Mouse (Mus musculus): ENCODE measurements around the gene Tjp3. TPM values are rescaled to one million over a fixed set of nuclear protein-coding genes. Genes with fewer than 3 reads are reported as not detected.

Gene Tjp3
- polyA plus RNA-seq, 1 experiment, result 13.2 TPM

DNA sequence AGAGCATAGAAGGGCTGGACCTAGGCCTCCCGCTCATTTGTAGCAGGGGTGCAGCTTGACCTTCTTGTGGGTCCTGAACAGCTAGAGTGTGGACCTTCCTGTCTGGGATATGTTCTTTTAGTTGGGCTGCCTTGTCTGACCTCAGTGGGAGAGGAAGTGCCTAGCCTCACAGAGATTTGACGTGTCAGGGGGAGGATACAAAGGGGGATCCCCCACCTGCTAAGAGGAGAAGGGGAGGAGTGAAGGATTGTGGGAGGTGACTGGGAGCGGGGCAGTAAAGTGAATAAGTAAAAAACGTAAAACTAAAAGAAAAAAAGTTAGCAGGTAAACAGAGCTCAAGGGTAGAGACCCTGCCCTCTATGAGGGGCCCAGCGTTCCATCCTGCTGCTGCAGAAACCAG is 18.2 kb upstream of the Tjp3 start:
- H3K36me3 ChIP-seq (ENCODE audit: control insufficient read depth, insufficient read depth, low read length), result no peaks in the 10 kb centered on the region; the same call in 1 of the 2 replicates
- TF ChIP-seq CTCF (conservative IDR thresholded peaks at IDR 0.05; ENCODE audit: insufficient read depth, insufficient read length, low read depth, low read length), result no peak
- TF ChIP-seq POLR2A (IDR thresholded peaks at IDR 0.05; ENCODE audit: low read depth, low read length), result no peak
- H3K27me3 ChIP-seq (replicated peaks; ENCODE audit: control insufficient read depth, insufficient read depth, low read length), result no peaks in the 10 kb centered on the region
- no peak overlapping the region for H3K27ac ChIP-seq (ENCODE audit: insufficient read depth, low read depth, low read length)
- H3K4me1 ChIP-seq (ENCODE audit: control insufficient read depth, insufficient read depth, low read length), result peaks cover under 1% of the 10 kb centered on the region; the same call in 1 of the 2 replicates
- WGBS, result 80% methylated on average over 5 of the region's 5 CpGs
- H3K4me3 ChIP-seq (ENCODE audit: insufficient read depth, low read depth, low read length), result no peak overlapping the region
- no peak for DNase-seq

DNA sequence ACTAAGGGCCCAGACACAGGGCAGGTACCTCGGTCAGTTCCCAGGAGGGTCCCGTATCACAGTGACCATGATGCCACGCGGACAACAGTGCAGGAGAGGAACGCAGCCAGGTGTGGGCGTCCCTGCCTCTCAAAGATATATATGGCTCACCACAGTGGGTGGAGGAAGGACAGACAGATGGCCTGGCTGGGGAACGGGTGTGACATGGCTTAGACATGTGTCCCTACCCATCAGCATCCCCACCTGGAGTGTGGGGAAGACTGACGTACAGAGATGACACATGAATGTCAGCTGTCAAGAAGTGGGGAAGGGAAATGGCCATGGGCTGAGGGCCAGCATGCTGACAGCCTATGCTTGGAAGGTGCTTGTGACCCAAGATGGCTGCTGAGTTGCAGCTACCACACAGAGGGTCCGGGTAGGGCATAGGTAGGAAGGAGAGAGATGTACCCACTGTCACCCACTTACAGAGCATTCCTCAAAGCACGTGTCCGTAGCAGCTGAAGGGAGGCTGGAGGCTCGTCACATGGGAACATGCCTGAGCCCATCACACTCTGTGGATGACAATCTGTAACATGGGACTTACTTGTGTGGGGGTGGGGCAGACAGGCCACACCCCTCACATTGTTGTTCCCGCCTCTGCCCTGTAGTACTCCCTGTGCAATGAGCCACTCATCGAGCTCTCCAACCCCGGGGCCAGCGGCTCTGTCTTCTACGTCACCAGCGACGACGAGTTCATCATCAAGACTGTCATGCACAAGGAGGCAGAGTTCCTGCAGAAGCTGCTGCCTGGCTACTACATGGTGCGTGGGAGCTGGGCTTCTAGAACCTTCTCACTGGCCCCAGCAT is 15.7 kb upstream of the Tjp3 start:
- H3K36me3 ChIP-seq (ENCODE audit: control insufficient read depth, insufficient read depth, low read length), result no peaks in the 10 kb centered on the region; the same call in 1 of the 2 replicates
- no peak overlapping the region for H3K4me3 ChIP-seq (ENCODE audit: insufficient read depth, low read depth, low read length)
- peaks cover 20% of the 10 kb centered on the region for H3K4me1 ChIP-seq (ENCODE audit: control insufficient read depth, insufficient read depth, low read length)
- H3K27ac ChIP-seq (ENCODE audit: insufficient read depth, low read depth, low read length), result no peak overlapping the region
- DNase-seq, result no peak
- H3K27me3 ChIP-seq (replicated peaks; ENCODE audit: control insufficient read depth, insufficient read depth, low read length), result no peaks in the 10 kb centered on the region
- TF ChIP-seq POLR2A (IDR thresholded peaks at IDR 0.05; ENCODE audit: low read depth, low read length) (no peak), CTCF (conservative IDR thresholded peaks at IDR 0.05; ENCODE audit: insufficient read depth, insufficient read length, low read depth, low read length) (no peak)
- WGBS, result 89% methylated on average over 21 of the region's 21 CpGs

GRCm38 (mm10) chr10:81306173-81306668 is 14.8 kb upstream of the Tjp3 start:
- Histone ChIP-seq H3K27me3 (replicated peaks; ENCODE audit: control insufficient read depth, insufficient read depth, low read length) (no peaks in the 10 kb centered on the region), H3K27ac (ENCODE audit: insufficient read depth, low read depth, low read length) (no peak overlapping the region), H3K4me1 (ENCODE audit: control insufficient read depth, insufficient read depth, low read length) (peaks cover 27% of the 10 kb centered on the region), H3K4me3 (ENCODE audit: insufficient read depth, low read depth, low read length) (no peak overlapping the region), H3K36me3 (ENCODE audit: control insufficient read depth, insufficient read depth, low read length) (no peaks in the 10 kb centered on the region; the same call in 1 of the 2 replicates)
- DNase-seq, result no peak
- no peak for TF ChIP-seq CTCF (conservative IDR thresholded peaks at IDR 0.05; ENCODE audit: insufficient read depth, insufficient read length, low read depth, low read length)
- 78% methylated on average over 12 of the region's 12 CpGs for WGBS

- peaks cover 32% of the 10 kb centered on the region for H3K4me1 ChIP-seq (ENCODE audit: control insufficient read depth, insufficient read depth, low read length)
- DNase-seq, result no peak
- no peaks in the 10 kb centered on the region; the same call in 1 of the 2 replicates for H3K36me3 ChIP-seq (ENCODE audit: control insufficient read depth, insufficient read depth, low read length)
- no peak overlapping the region for H3K4me3 ChIP-seq (ENCODE audit: insufficient read depth, low read depth, low read length)
- no peaks in the 10 kb centered on the region for H3K27me3 ChIP-seq (replicated peaks; ENCODE audit: control insufficient read depth, insufficient read depth, low read length)
- whole genome bisulfite sequencing, result 92% methylated on average over 14 of the region's 14 CpGs
- no peak overlapping the region for H3K27ac ChIP-seq (ENCODE audit: insufficient read depth, low read depth, low read length)
- TF ChIP-seq POLR2A (IDR thresholded peaks at IDR 0.05; ENCODE audit: low read depth, low read length) (no peak), CTCF (conservative IDR thresholded peaks at IDR 0.05; ENCODE audit: insufficient read depth, insufficient read length, low read depth, low read length) (no peak)
Observed at GRCm38 (mm10) chr10:81305663-81306062, 14.3 kb upstream of the Tjp3 start.

- DNase-seq, result no peak
- H3K36me3 ChIP-seq (ENCODE audit: control insufficient read depth, insufficient read depth, low read length), result no peaks in the 10 kb centered on the region; the same call in 1 of the 2 replicates
- H3K4me1 ChIP-seq (ENCODE audit: control insufficient read depth, insufficient read depth, low read length), result peaks cover 41% of the 10 kb centered on the region
- H3K27ac ChIP-seq (ENCODE audit: insufficient read depth, low read depth, low read length), result no peak overlapping the region
- no peak overlapping the region for H3K4me3 ChIP-seq (ENCODE audit: insufficient read depth, low read depth, low read length)
- no peak for TF ChIP-seq POLR2A (IDR thresholded peaks at IDR 0.05; ENCODE audit: low read depth, low read length)
- TF ChIP-seq CTCF (conservative IDR thresholded peaks at IDR 0.05; ENCODE audit: insufficient read depth, insufficient read length, low read depth, low read length), result peak; percentile 93
- 19% methylated on average over 7 of the region's 9 CpGs for WGBS
- H3K27me3 ChIP-seq (replicated peaks; ENCODE audit: control insufficient read depth, insufficient read depth, low read length), result no peaks in the 10 kb centered on the region
Observed at GRCm38 (mm10) chr10:81304597-81305238, 13.3 kb upstream of the Tjp3 start.

DNA sequence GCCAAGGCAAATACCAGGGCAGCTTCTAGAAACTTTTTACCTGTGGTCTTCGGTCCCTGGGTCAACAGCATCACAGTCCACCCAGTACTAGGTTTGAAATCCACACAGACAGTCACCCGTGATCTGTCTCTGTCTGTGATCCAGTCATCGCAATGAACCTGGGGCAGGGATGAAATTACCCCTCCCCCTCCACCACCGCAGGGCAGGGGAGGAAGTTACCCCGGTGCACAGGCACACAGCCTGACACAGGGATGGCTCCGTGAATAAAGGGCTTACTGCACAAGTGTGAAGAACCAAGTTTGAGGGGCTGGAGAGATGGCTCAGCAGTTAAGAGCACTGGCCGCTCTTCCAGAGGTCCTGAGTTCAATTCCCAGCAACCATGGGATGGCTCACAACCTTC is 12.4 kb upstream of the Tjp3 start:
- Histone ChIP-seq H3K4me3 (ENCODE audit: insufficient read depth, low read depth, low read length) (no peak overlapping the region), H3K4me1 (ENCODE audit: control insufficient read depth, insufficient read depth, low read length) (peaks cover 50% of the 10 kb centered on the region), H3K36me3 (ENCODE audit: control insufficient read depth, insufficient read depth, low read length) (no peaks in the 10 kb centered on the region), H3K27ac (ENCODE audit: insufficient read depth, low read depth, low read length) (no peak overlapping the region), H3K27me3 (replicated peaks; ENCODE audit: control insufficient read depth, insufficient read depth, low read length) (no peaks in the 10 kb centered on the region)
- no peak for TF ChIP-seq CTCF (conservative IDR thresholded peaks at IDR 0.05; ENCODE audit: insufficient read depth, insufficient read length, low read depth, low read length)
- TF ChIP-seq POLR2A (IDR thresholded peaks at IDR 0.05; ENCODE audit: low read depth, low read length), result no peak
- WGBS, result 43% methylated on average over 7 of the region's 7 CpGs
- no peak for DNase-seq

GRCm38 (mm10) chr10:81303258-81303657 is 11.9 kb upstream of the Tjp3 start:
- no peaks in the 10 kb centered on the region for H3K27me3 ChIP-seq (replicated peaks; ENCODE audit: control insufficient read depth, insufficient read depth, low read length)
- DNase-seq, result no peak
- H3K4me1 ChIP-seq (ENCODE audit: control insufficient read depth, insufficient read depth, low read length), result peaks cover 55% of the 10 kb centered on the region
- H3K27ac ChIP-seq (ENCODE audit: insufficient read depth, low read depth, low read length), result peak overlapping the region; percentile 14; the same call in 1 of the 2 replicates
- TF ChIP-seq CTCF (conservative IDR thresholded peaks at IDR 0.05; ENCODE audit: insufficient read depth, insufficient read length, low read depth, low read length) (no peak), POLR2A (IDR thresholded peaks at IDR 0.05; ENCODE audit: low read depth, low read length) (no peak)
- WGBS, result 33% methylated on average over 10 of the region's 10 CpGs
- H3K36me3 ChIP-seq (ENCODE audit: control insufficient read depth, insufficient read depth, low read length), result no peaks in the 10 kb centered on the region
- H3K4me3 ChIP-seq (ENCODE audit: insufficient read depth, low read depth, low read length), result no peak overlapping the region

Measured in kidney, adult 2 months (tissue).